Mouse (Mus musculus) ES-Bruce4 (cell line): ENCODE measurements at regions not wholly inside any gene's neighbourhood (a gene's known extent, or its start where the extent isn't known, plus 50 kb on each side); places are given as distances from the start of the nearest gene placed in this dataset.

Experiments used
- CTCF ChIP-seq: IDR thresholded peaks from one replicate; pipeline ENCODE4 v1.8.1; 2011; ENCODE audit warnings: low read depth, low read length
- POLR2A ChIP-seq: IDR thresholded peaks from one replicate; pipeline ENCODE4 v1.8.1; 2011; ENCODE audit warnings: low read length; ENCODE audit not compliant: insufficient read depth

DNA sequence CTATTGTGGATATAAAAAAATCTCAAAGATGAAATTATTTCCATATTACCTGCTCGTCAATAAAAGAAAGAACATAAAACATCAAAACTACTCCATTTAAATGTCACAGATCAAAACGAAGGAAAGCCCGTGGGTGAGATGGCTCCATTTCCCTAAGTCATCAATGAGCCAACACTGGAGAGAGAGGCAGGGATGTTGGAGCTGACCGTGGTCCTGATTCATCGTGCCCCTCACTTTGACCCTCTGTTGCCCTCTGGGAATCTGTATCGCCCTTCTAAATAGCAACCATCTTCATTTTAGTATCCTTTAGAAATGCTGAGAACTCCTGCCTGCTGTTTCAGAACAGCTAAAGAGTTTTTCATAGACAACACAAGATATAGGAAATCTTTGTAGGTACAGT, 87.1 kb upstream of the Cand1 start:
- TF ChIP-seq CTCF = no peak
- TF ChIP-seq POLR2A = no peak
